Mouse (Mus musculus): ENCODE data around the gene Pih1h3b. TPM values are rescaled to one million over a fixed set of nuclear protein-coding genes. Genes with fewer than 3 reads are reported as not detected.
A peak's percentile ranks its signal among the peaks of the same experiment; 100 is the strongest.

The Pih1h3b gene
- under 1 TPM in 1 of 2 experiments, not detected in 1; 0.22 TPM for polyA plus RNA-seq (2017; shearing (Covaris generic))

- ATAC-seq, result peak; percentile 87
Measured at GRCm38 (mm10) chrX:140062135-140062975, at the start of gene Pih1h3b, which contains the start of gene Nup62cl. Gene Pih1h3b, plus strand, starts transcription at chrX:140062879. Gene Nup62cl, minus strand, starts transcription at chrX:140062712.

GRCm38 (mm10) chrX:140060886-140061874, 1.5 kb upstream of the Pih1h3b start:
- no peak for ATAC-seq

- ATAC-seq, result no peak
Measured at GRCm38 (mm10) chrX:140082535-140082934, 19.9 kb downstream of the Pih1h3b start.

- ATAC-seq, result no peak
Measured at GRCm38 (mm10) chrX:140094066-140094465, 31.4 kb downstream of the Pih1h3b start.

Other genes with a start within 250 kb of the Pih1h3b start
- gene Morc4, start 191.2 kb upstream of the Pih1h3b start, polyA plus RNA-seq (2017; shearing (Covaris generic)), result under 1 TPM in 1 of 2 experiments, not detected in 1; 0.20 TPM
- gene Rbm41, start 64.3 kb upstream of the Pih1h3b start, polyA plus RNA-seq (2017; shearing (Covaris generic)), result 1 to 10 TPM; 8.4 to 8.6 TPM
- not detected for gene Nup62cl, start 167 bp upstream of the Pih1h3b start, polyA plus RNA-seq (2017; shearing (Covaris generic))

Measured in activated CD4-positive, CD25-positive, alpha-beta regulatory T cell, adult 4 months (primary cell).